Mouse (Mus musculus): ENCODE results near the gene A030005L19Rik. TPM values are rescaled to one million over a fixed set of nuclear protein-coding genes. Genes with fewer than 3 reads are reported as not detected.

A030005L19Rik gene
- polyA plus RNA-seq, 1 experiment from 2014 or later: not detected

Other genes with a start within 250 kb of the A030005L19Rik start
- gene Mff, start 188.4 kb upstream of the A030005L19Rik start, polyA plus RNA-seq (2015; fragmentation: Nextera tagmentation; extraction: Ambion mirVana): 166 and 173 TPM in 2 replicates
- 201 and 234 TPM in 2 replicates for gene Tm4sf20, start 144.9 kb upstream of the A030005L19Rik start, polyA plus RNA-seq (2015; fragmentation: Nextera tagmentation; extraction: Ambion mirVana)
- not detected in 2 replicates for gene Gm47791, start 142.1 kb upstream of the A030005L19Rik start, polyA plus RNA-seq (2015; fragmentation: Nextera tagmentation; extraction: Ambion mirVana)
- 14.1 and 31.8 TPM in 2 replicates for gene Agfg1, start 73.8 kb upstream of the A030005L19Rik start, polyA plus RNA-seq (2015; fragmentation: Nextera tagmentation; extraction: Ambion mirVana)
- not detected in 2 replicates for gene A030014E15Rik, start 11.6 kb downstream of the A030005L19Rik start, polyA plus RNA-seq (2015; fragmentation: Nextera tagmentation; extraction: Ambion mirVana)
- gene Gm6217, start 18.1 kb downstream of the A030005L19Rik start, polyA plus RNA-seq (2015; fragmentation: Nextera tagmentation; extraction: Ambion mirVana): not detected in 2 replicates
- gene A030003K21Rik, start 30.1 kb downstream of the A030005L19Rik start, polyA plus RNA-seq (2015; fragmentation: Nextera tagmentation; extraction: Ambion mirVana): not detected in 2 replicates
- not detected in 2 replicates for gene Gm7544, start 42.7 kb downstream of the A030005L19Rik start, polyA plus RNA-seq (2015; fragmentation: Nextera tagmentation; extraction: Ambion mirVana)
- not detected in 2 replicates for gene Gm47955, start 47.0 kb downstream of the A030005L19Rik start, polyA plus RNA-seq (2015; fragmentation: Nextera tagmentation; extraction: Ambion mirVana)
- gene Gm47959, start 87.2 kb downstream of the A030005L19Rik start, polyA plus RNA-seq (2015; fragmentation: Nextera tagmentation; extraction: Ambion mirVana): not detected in 2 replicates
- gene Slc19a3, start 125.1 kb downstream of the A030005L19Rik start, polyA plus RNA-seq (2015; fragmentation: Nextera tagmentation; extraction: Ambion mirVana): 1.9 and 2.0 TPM in 2 replicates
- gene Krtap28-10, start 129.2 kb downstream of the A030005L19Rik start, polyA plus RNA-seq (2015; fragmentation: Nextera tagmentation; extraction: Ambion mirVana): not detected in 2 replicates
- gene Gm47969, start 131.6 kb downstream of the A030005L19Rik start, polyA plus RNA-seq (2015; fragmentation: Nextera tagmentation; extraction: Ambion mirVana): not detected in 2 replicates
- not detected in 2 replicates for gene A030005K14Rik, start 146.1 kb downstream of the A030005L19Rik start, polyA plus RNA-seq (2015; fragmentation: Nextera tagmentation; extraction: Ambion mirVana)
- gene Krtap28-13, start 147.6 kb downstream of the A030005L19Rik start, polyA plus RNA-seq (2015; fragmentation: Nextera tagmentation; extraction: Ambion mirVana): not detected in 2 replicates
- gene Ccl20, start 203.4 kb downstream of the A030005L19Rik start, polyA plus RNA-seq (2015; fragmentation: Nextera tagmentation; extraction: Ambion mirVana): 4.0 and 5.1 TPM in 2 replicates
- gene Daw1, start 246.4 kb downstream of the A030005L19Rik start, polyA plus RNA-seq (2015; fragmentation: Nextera tagmentation; extraction: Ambion mirVana): not detected in 2 replicates

Data from intestine, embryonic 16.5 days (tissue).